Mouse (Mus musculus) megakaryocyte, embryonic 14.5 days (primary cell): ENCODE results near the gene Tmem242. TPM values are rescaled to one million over a fixed set of nuclear protein-coding genes. Genes with fewer than 3 reads are reported as not detected.

Source experiments
- H3K27me3 ChIP-seq: replicated peaks from 2 replicates; pipeline ENCODE3; 2012; ENCODE audit warnings: inconsistent platforms
- H3K36me3 ChIP-seq: replicated peaks from 2 replicates; pipeline ENCODE3; 2012; ENCODE audit warnings: low read length, inconsistent platforms, mixed read lengths
- H3K4me1 ChIP-seq: 2 replicates; pipeline ENCODE4 v1.6.1; 2012; ENCODE audit warnings: inconsistent platforms
- H3K4me3 ChIP-seq: replicated peaks from 2 replicates; pipeline ENCODE3; 2012; ENCODE audit warnings: moderate library complexity, mild to moderate bottlenecking, inconsistent platforms
- H3K9me3 ChIP-seq: 2 replicates; pipeline ENCODE4 v1.6.1; 2012; ENCODE audit warnings: inconsistent platforms
- FLI1 ChIP-seq: IDR thresholded peaks from 2 replicates; pipeline ENCODE4 v1.6.1; 2012; ENCODE audit warnings: low read length, inconsistent platforms, mixed read lengths
- GATA1 ChIP-seq: IDR thresholded peaks from 3 replicates; pipeline ENCODE4 v1.6.1; 2012; ENCODE audit warnings: mixed read lengths, low read length, inconsistent platforms, borderline replicate concordance
- polyA plus RNA-seq: library from polyadenylated mRNA; stranded (reverse); fragments of >175 nt; gene quantifications from 2 replicates; pipeline ENCODE4 v1.2.3, GENCODE M21; 2012; ENCODE audit warnings: low replicate concordance; ENCODE audit not compliant: insufficient read depth

Tmem242 gene
- 14.4 and 50.8 TPM in 2 replicates for polyA plus RNA-seq

DNA sequence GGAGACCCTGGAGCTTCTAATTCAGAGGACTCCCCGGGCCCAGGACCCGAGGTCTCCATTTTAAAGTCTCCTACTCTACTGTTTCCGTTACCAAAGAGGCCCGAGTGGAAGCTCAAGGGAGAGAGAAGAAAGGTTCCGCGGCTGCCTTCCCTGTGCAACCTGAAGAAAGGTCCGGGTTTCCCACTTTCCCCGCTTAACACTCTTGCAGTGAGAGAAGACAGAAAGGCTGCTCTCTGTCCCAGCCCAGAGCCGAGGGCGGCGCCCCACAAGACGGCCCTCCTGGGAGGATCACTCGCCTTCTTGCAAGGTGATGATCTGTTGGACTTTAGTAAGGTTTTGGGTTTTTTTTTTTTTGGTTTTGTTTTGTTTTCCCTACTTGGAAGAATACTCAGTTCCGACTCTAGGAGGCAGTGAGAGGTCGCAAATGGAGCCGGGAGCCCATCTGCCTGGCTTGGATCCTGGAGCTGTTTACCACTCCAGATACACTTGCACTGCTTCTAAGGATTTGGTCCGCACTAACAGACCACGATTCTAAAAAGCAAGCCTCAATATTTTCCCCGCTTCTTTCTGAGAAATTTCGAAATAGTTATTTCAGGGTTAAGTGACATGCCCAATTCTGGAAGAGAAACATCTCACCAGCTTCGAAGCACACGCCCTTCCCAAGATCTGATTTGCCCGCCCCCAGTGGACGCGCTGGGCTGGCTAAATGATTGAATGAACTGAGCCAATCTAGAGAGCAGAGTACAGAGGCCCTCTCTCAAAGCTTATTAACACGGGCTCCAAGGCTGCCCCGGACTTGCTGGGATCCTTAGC is at the start of gene Tmem242:
Gene Tmem242, minus strand, starts transcription at position 101 of the 813 bp plus-strand sequence.
- H3K27me3 ChIP-seq: peaks cover 3% of the 10 kb centered on the region
- H3K36me3 ChIP-seq: peaks cover 28% of the 10 kb centered on the region
- no peak for TF ChIP-seq GATA1
- TF ChIP-seq FLI1: no peak
- H3K4me3 ChIP-seq: peak within 1 kb of the TSS; percentile 94
- H3K4me1 ChIP-seq: peaks cover 30% of the 10 kb centered on the region
- H3K9me3 ChIP-seq: 0 out of 2 replicates have a peak, but pooled peaks cover 3% of the 10 kb centered on the region

DNA sequence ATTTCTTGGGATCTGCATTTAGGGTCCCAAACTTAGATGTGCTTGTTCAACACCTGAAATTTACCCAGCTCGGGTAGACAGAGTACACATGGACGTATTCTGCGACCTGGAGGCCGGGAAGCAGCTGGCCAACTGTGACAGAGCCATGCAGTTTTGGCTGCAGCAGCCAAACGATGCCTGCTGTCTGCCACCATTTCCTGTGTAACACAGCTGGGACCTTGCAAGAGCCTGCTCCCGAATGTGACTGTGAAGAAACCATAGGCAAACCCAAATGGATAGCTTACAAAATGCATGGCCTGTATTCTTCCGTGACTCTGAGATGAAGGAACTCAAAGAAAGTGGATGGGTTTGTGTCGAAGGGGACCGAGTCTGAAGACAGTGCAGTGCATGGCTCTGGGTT is 48.1 kb upstream of the Tmem242 start:
- H3K27me3 ChIP-seq: peaks cover 9% of the 10 kb centered on the region
- TF ChIP-seq GATA1: no peak
- peaks cover 11% of the 10 kb centered on the region for H3K9me3 ChIP-seq
- H3K36me3 ChIP-seq: no peaks in the 10 kb centered on the region
- H3K4me3 ChIP-seq: peak overlapping the region; percentile 42
- H3K4me1 ChIP-seq: peaks cover 26% of the 10 kb centered on the region

DNA sequence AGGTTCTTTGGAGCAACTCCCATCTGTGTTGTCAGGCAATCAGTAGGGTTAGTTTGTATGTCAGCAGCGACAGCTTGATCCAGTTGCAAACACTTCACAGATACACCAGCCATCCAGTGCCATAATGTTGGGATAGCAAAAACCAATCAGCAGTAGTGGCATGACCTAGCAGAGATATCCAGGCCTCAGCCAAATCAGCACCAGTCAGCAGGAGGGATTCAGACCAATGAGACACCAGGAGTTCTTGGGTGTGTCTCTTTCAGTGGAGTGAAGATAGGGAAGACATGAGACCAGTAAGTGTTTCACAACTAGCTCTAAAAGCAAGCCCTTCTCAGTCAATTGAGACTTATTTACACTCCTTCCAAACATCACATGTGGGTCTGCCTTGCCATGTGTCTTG is 44.6 kb upstream of the Tmem242 start:
- TF ChIP-seq FLI1: no peak
- no peak for TF ChIP-seq GATA1
- H3K4me1 ChIP-seq: peaks cover 10% of the 10 kb centered on the region
- peaks cover 20% of the 10 kb centered on the region for H3K27me3 ChIP-seq
- H3K4me3 ChIP-seq: no peak overlapping the region
- no peaks in the 10 kb centered on the region for H3K36me3 ChIP-seq
- peaks cover 11% of the 10 kb centered on the region for H3K9me3 ChIP-seq

DNA sequence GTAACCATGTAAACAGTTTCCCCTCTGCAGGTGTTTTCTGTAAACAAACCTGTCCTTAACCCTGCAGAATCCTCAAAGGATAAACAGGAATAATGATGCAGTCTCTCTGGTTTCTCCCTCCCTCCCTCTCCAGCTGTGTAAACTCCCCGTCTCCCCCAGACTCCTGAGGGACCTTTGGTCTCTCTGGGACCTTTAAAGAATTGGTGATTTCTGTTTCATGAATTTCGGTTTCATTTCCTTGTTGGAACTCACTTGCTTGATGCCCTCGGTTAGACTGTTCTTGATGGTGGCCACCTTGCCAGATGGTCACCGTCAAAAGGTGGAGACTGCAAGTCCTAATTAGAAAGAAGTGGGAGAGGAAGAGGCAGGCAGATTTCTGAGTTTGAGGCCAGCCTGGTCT is 43.4 kb upstream of the Tmem242 start:
- H3K4me3 ChIP-seq: no peak overlapping the region
- TF ChIP-seq FLI1: no peak
- no peak for TF ChIP-seq GATA1
- H3K36me3 ChIP-seq: no peaks in the 10 kb centered on the region
- H3K9me3 ChIP-seq: peaks cover 11% of the 10 kb centered on the region
- peaks cover 23% of the 10 kb centered on the region for H3K27me3 ChIP-seq
- peaks cover 8% of the 10 kb centered on the region for H3K4me1 ChIP-seq

DNA sequence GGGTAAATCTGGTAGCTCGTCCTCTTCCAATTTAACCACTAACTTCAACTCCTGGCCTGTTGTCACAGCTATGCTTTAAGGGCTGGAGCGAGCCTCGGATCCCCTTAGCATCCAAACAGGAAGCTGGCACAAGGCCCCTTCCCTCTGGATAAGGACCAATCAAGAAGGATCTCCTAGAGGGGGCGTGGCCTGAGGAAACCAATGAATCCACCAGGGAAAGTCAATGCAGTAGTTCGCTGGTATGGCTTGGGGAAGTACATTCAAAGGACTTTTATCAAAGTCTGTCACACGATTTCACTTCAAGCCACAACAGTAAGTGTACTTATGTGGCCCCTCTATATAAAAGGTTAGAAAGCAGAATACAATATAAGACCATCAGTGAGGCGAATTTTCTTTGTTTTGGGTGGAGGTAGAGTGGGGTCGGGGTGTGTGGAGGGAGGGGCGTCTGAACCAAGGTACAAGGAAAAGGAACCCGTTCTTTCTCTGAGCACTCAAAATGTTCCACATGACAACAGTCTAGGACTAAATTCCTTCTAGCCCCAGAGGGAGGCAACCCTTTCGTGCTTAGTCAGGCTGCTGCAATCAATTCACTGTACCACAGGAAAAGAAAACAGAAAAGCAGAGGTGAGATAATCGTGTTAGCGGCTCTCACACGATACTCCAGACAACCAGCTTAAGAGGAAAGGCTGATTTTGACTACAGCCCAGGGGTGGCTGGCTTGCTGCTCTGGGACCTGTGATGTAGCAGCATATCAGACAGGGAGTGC is 36.1 kb upstream of the Tmem242 start:
- no peak overlapping the region for H3K4me3 ChIP-seq
- no peak for TF ChIP-seq GATA1
- peaks cover 10% of the 10 kb centered on the region for H3K4me1 ChIP-seq
- H3K9me3 ChIP-seq: no peaks in the 10 kb centered on the region
- H3K36me3 ChIP-seq: no peaks in the 10 kb centered on the region
- H3K27me3 ChIP-seq: peaks cover 29% of the 10 kb centered on the region

DNA sequence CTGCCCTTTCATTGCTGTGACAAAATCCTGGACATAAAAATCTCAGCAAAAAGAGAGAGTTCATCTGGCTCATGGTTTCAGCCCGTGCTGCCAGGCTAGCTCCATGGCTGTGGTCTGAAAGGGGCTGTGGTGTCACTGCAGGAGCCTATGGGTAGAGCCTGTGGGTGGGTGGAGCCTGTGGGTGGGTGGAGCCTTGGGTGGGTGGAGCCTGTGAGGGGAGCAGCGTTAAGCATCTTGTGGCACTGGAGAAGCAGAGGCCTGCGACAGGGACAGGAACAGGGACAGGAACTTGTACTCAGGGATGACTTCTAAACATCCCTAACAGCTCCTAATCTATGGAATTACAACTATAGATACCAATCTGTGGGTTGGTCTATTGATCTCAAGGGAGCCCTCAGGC is 32.2 kb upstream of the Tmem242 start:
- Histone ChIP-seq H3K9me3 (no peaks in the 10 kb centered on the region), H3K36me3 (no peaks in the 10 kb centered on the region), H3K4me1 (peaks cover 10% of the 10 kb centered on the region), H3K4me3 (no peak overlapping the region), H3K27me3 (peaks cover 30% of the 10 kb centered on the region)
- TF ChIP-seq FLI1 (no peak), GATA1 (no peak)

DNA sequence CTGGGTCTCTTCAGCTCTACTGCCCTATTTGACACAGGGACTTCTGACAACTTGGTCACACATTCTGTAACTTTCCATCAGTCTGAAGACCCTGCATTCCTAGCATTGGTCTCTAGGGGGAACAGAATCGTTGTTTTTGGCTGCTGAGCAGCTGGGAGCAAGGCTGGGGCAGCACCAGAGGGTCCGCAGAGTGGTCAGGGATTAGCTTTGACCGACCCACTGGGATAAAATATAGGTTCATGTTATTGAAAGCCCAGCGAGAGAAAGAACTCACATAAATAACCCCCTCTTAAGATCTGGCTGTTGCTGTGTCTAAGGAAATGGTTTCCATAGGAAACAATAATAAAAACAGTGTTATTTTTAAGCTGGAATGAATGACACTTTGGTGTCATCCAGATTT is 27.1 kb upstream of the Tmem242 start:
- no peaks in the 10 kb centered on the region for H3K4me1 ChIP-seq
- H3K27me3 ChIP-seq: peaks cover 25% of the 10 kb centered on the region
- no peaks in the 10 kb centered on the region for H3K9me3 ChIP-seq
- H3K36me3 ChIP-seq: no peaks in the 10 kb centered on the region
- H3K4me3 ChIP-seq: no peak overlapping the region
- TF ChIP-seq FLI1 (no peak), GATA1 (no peak)

DNA sequence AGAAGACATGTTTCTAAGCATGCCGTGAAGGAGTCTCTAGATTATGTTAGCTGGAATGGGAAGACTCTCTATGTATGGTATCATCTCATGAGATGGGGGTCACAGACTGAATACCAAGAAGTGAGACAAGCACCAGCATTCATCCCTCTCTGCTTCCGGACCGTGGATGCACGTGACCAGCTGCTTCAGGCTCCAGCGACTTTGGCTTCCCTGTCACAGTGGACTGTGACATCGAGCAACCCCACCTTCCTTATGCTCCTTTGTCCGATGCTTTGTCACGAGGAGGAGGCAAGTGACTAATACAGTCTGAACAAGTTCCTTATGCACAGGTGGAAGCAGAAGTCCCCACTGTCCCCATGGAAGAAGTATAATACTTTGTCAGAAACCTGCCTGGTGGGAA is 26.7 kb upstream of the Tmem242 start:
- Histone ChIP-seq H3K27me3 (peaks cover 25% of the 10 kb centered on the region), H3K4me3 (no peak overlapping the region), H3K4me1 (no peaks in the 10 kb centered on the region), H3K36me3 (no peaks in the 10 kb centered on the region), H3K9me3 (no peaks in the 10 kb centered on the region)
- TF ChIP-seq FLI1 (no peak), GATA1 (no peak)

DNA sequence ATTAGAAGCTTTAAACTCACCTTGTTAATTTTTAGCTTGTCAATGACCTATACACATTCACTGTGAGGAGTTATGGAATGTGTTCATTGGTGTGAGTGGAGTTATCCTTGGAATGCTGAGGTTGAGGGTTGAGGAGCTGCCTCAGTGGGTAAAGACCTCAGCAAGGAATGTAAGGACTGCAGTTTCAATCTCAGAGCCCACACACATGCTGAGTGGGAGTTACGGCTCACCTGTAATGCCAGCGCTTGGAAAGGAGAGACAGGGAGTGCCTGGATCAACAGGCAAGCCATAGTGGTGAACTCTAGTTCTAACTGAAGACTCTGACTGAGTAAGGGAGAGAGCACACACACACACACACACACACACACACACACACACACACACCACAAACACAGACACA is 23.9 kb upstream of the Tmem242 start:
- H3K9me3 ChIP-seq: no peaks in the 10 kb centered on the region
- no peak overlapping the region for H3K4me3 ChIP-seq
- TF ChIP-seq GATA1: no peak
- TF ChIP-seq FLI1: no peak

DNA sequence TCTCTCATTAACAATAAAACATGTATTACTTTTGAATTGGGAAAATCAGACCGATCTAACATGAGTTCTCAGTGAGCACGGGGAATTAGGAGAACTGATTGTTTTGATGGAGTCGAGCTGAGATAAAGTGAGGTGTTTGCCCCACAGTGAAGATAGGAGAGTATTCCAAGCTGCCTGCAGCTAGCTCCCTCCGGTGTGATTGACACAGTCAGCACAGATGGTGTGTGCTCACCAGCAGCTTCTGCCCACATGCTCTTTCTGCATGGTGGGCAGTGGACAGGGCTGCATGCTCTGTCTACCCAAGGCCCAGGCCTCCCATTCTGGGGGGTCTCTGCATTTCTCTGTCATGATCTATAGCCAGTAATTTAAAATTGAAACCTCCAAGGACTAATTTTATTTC is 13.6 kb upstream of the Tmem242 start:
- TF ChIP-seq GATA1: no peak
- no peak for TF ChIP-seq FLI1
- Histone ChIP-seq H3K9me3 (peaks cover 5% of the 10 kb centered on the region), H3K4me1 (no peaks in the 10 kb centered on the region), H3K27me3 (peaks cover 51% of the 10 kb centered on the region), H3K4me3 (no peak overlapping the region), H3K36me3 (no peaks in the 10 kb centered on the region)

More for the DNA sequence above, 23.9 kb upstream of the Tmem242 start:
- peaks cover 28% of the 10 kb centered on the region for H3K27me3 ChIP-seq
- no peaks in the 10 kb centered on the region for H3K4me1 ChIP-seq
- H3K36me3 ChIP-seq: no peaks in the 10 kb centered on the region
